Mouse (Mus musculus) cerebellum, adult 9-10 months (tissue): Measurements from ENCODE around the gene Map3k11.

ENCODE experiments used
- DNase-seq: peaks from one replicate; pipeline ENCODE4 v3.0.0; 2022

Map3k11 gene

DNA sequence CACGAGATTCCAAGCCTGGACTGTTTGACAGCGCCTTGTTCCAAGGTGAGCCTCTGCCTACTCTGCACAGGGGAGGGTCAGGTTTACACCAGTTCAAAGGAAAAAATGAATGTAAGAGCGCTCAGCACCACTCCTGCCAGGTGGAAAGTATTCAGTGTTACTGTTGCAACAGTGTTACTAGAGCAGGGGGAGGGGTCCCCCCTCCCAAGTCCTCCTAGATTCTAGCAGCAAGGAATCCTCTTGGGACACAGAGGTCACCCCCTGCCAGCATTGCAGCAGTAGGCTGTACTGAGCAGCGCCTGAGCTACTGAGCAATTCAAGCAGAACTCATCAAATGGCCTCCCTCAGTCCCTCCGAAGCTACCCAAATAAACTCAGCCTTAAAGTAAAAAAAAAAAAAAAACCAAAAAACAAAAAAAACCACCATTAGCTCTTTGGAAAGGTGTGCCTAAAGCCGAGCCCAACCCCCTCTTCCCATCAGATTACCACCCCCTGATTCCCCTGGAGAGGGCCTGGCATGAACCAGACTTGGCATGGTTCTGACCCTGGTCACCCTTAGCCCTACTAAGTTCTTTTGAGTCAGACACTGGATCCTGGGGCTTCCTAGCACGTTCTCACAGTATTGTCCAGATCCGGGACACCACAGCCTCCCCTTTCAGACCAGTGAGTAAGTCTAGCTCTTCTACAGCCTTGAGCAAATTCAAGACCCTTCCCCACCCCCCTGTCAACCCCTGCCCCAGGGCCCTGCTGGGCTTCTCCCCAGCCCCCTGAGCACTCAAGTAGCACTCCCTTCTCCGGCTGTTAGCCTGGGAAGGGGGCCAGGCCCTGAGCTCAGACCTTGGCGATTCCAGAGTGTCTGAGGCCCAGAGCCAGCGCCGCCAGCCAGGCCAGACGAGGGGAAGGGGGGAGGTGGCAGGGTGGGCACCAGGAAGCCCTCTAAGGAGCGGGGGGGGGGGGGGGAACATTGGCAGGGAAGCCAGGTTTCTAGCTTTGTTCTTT is 52.1 kb downstream of the Map3k11 start, which contains the start of gene Ltbp3:
TSS of gene Ltbp3 (plus strand) at position 585 of the 998 bp plus-strand sequence.
- DNase-seq = peak; percentile 73

DNA sequence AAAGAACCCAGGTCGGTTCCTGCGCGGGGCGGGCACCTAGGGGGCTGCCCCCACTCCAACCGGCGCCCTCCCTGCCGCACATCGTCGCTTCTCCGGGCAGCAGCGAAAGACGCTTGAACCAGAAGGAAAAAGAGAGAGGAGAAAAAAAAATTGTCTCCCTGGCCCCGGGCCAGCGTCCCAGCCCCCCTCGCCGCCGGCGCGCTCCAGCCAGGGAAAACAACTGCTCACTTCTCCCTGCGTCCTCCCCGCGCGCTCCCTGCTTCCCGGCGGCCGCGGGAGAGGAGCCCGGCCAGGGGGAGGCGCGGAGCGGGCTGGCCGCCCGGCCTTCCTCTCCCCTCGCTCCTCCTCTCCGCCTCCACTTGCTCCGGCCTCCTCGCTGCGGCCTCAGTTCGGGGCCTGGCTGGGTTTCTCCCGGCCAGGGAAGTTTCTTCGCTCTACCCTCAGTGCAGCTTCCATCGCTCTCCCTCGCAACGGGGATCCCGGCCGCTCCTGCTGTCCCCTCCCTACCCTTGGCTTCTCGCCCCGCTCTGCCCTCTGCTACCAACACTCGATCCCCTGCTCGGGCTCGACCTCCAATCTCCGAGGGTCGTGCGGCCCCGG is 53.2 kb downstream of the Map3k11 start:
- DNase-seq = peak; percentile 83

DNA sequence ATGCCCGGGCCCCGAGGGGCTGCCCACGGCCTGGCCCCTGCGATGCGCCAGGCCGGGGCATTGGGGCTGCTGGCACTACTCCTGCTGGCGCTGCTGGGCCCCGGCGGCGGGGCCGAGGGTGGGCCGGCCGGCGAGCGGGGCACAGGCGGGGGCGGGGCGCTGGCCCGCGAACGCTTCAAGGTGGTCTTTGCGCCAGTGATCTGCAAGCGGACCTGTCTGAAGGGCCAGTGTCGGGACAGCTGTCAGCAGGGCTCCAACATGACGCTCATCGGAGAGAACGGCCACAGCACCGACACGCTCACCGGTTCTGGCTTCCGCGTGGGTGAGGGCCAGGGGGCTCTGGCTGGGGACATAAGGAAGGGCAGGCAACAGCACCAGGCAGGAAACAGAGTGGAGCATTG is 53.7 kb downstream of the Map3k11 start:
- DNase-seq = no peak

DNA sequence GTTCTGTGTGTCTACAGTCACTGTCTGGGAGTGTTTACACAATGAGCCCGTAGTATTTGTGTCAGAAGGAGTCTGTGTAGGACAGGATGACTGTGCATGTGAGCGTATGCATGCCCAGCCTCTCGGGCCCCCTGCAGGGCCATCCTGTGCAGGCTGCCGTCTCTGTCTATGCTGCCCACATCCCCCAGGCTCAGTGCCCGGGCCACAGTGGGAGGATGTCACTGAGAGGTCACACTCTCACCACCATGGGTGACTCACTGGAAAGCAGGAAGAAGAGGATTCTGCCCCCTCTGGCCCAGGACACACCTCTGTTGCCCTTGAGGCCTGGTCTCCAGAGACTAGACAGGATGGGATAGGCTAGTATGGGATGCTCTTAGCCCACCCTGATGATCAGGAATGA is 55.0 kb downstream of the Map3k11 start:
- peak; percentile 70 for DNase-seq

DNA sequence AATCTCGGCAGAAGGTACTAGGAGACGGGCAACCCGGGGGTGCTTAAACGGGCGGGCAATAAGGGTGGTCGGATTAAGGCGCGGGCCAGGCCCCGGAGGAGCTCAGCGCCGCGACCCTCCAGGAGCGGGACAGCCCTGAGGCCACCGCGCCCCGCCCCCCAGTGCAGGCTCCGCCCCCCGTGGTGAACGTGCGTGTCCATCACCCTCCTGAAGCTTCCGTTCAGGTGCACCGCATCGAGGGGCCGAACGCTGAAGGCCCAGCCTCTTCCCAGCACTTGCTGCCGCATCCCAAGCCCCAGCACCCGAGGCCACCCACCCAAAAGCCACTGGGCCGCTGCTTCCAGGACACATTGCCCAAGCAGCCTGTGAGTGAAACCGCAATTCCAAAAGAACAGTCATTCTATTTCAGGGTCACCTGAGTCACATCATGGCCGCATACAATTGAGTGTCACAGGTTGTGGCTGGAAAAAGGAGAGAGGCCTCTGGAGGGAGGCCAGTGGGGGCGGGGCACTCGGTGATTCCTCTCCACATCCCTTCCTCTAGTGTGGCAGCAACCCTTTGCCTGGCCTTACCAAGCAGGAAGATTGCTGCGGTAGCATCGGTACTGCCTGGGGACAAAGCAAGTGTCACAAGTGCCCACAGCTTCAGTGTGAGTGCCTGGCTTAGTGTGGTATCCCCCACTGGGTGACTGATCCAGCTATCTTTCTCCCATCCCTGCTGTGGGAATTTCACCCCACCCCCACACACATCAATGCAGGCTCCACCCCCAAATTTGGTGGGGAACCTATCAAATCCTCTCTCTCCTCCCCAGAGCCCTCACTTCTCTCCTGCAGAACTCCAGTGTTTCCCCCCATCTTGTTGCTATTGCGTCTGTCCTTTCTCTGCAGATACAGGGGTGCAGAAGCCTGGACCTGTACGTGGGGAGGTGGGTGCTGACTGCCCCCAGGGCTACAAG is 57.5 kb downstream of the Map3k11 start:
- DNase-seq = no peak

DNA sequence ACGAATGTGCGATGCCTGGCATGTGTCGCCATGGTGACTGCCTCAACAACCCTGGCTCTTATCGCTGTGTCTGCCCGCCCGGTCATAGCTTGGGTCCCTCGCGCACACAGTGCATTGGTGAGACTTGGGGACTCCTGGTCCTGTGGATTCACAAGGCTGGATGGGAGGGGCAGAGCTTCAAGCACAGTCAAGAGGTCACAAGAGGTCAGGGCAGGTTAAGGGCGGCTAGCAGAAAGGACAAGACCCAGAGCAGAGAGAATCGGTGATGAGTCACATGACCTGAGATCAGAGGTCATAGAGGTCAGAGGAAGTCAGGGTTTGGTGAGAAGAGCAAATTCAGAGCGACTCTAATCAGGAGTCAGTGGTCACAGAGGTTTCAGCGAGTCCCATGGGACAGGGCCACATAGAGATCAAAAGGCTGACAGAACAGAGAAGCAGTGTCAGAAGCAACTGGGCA is 58.4 kb downstream of the Map3k11 start:
- no peak for DNase-seq

DNA sequence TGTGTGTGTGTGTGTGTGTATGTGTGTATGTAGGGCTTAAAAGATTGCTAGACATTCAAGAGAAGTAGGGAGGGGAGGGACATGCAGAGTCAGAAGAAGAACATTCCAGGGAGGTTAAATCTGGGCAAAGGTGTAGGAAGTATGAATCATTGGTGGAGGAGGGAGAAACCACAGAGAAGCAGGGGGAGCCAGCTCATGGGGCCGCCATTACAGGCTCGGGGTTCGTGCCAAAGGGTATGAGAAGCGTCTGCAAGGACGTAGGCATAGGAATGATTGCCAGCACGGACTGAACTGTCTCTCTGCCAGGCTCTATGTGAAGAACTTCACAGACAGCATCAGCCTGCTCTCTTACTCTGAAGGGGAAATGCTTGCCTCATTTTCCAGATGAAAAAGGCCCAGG is 60.9 kb downstream of the Map3k11 start:
- no peak for DNase-seq

DNA sequence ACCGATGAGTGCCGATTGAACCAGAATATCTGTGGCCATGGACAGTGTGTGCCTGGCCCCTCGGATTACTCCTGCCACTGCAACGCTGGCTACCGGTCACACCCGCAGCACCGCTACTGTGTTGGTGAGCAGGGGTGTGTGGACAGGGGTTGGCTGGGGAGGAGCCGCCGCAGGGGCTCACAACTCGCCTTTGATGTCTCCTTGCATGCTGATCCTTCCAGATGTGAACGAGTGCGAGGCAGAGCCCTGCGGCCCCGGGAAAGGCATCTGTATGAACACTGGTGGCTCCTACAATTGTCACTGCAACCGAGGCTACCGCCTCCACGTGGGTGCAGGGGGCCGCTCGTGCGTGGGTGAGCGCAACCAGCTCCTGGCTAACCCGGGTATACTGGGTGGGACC is 62.4 kb downstream of the Map3k11 start:
- no peak for DNase-seq

DNA sequence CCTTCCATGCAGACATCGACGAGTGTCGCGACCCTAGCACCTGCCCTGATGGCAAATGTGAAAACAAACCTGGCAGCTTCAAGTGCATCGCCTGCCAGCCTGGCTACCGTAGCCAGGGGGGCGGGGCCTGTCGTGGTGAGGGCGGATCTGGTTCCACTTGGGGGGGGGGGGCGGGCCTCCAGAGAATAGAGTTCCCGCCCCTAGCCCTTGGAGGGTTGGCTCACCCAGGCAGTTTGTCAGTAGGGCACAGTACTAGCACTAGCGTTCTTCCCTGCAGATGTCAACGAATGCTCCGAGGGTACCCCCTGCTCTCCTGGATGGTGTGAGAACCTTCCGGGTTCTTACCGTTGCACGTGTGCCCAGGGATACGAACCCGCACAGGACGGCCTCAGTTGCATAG is 63.2 kb downstream of the Map3k11 start:
- DNase-seq = no peak
